Mouse (Mus musculus) heart, embryonic 10.5 days (tissue): Measurements from ENCODE around the gene Adamts7. TPM values are rescaled to one million over a fixed set of nuclear protein-coding genes. Genes with fewer than 3 reads are reported as not detected.
A peak's percentile ranks its signal among the peaks of the same experiment; 100 is the strongest.

ENCODE experiments used
- DNase-seq: peaks from one replicate; pipeline ENCODE4 v3.0.0-alpha.2; 2017; ENCODE audit warnings: low spot score
- H3K27ac ChIP-seq: fragments of 300-500 bp; sonication (generic); 2 replicates; pipeline ENCODE4 v1.5.1; 2016; ENCODE audit warnings: mild to moderate bottlenecking
- H3K27me3 ChIP-seq: fragments of 300-500 bp; sonication (generic); 2 replicates; pipeline ENCODE4 v1.6.1; 2016; ENCODE audit warnings: mild to moderate bottlenecking; ENCODE audit not compliant: poor library complexity, insufficient read depth, severe bottlenecking
- H3K36me3 ChIP-seq: fragments of 300-500 bp; sonication (generic); 2 replicates; pipeline ENCODE4 v1.6.1; 2016; ENCODE audit warnings: mild to moderate bottlenecking, moderate library complexity
- H3K4me1 ChIP-seq: fragments of 300-500 bp; sonication (generic); 2 replicates; pipeline ENCODE4 v1.6.1; 2016; ENCODE audit warnings: mild to moderate bottlenecking
- H3K4me3 ChIP-seq: fragments of 300-500 bp; sonication (generic); 2 replicates; pipeline ENCODE4 v1.5.1; 2016; ENCODE audit warnings: mild to moderate bottlenecking, moderate library complexity
- H3K9me3 ChIP-seq: fragments of 300-500 bp; sonication (generic); 2 replicates; pipeline ENCODE4 v1.6.1; 2016; ENCODE audit warnings: mild to moderate bottlenecking, moderate library complexity
- WGBS: fragments of 180-500 bp; shearing (Covaris S2); methylation state at CpG from one replicate; pipeline ENCODE4 v1.1.7; 2016; 5-methylcytosine and 5-hydroxymethylcytosine counted together
- polyA plus RNA-seq: library from polyadenylated mRNA; unstranded; fragments of >200 nt; fragmentation: Nextera tagmentation; extraction: Ambion mirVana; gene quantifications from 2 replicates; pipeline ENCODE4 v1.2.1, GENCODE M21; 2016

Gene Adamts7
- polyA plus RNA-seq, 1 experiment from 2014 or later: 7.0 TPM

- WGBS: 66% methylated on average over 5 of the region's 5 CpGs
- peaks cover 57% of the 10 kb centered on the region for H3K4me1 ChIP-seq
- no peak for DNase-seq
- H3K27ac ChIP-seq: peak overlapping the region; percentile 65; the same call in 1 of the 2 replicates
- H3K9me3 ChIP-seq: no peaks in the 10 kb centered on the region
- no peaks in the 10 kb centered on the region for H3K27me3 ChIP-seq
- H3K4me3 ChIP-seq: no peak overlapping the region
- H3K36me3 ChIP-seq: peaks cover 15% of the 10 kb centered on the region; the same call in 1 of the 2 replicates
Observed at GRCm38 (mm10) chr9:90189391-90189790, 26.5 kb downstream of the Adamts7 start.

- 0 out of 2 replicates have a peak, but pooled peaks cover 10% of the 10 kb centered on the region for H3K36me3 ChIP-seq
Observed at GRCm38 (mm10) chr9:90195000-90195399, 32.1 kb downstream of the Adamts7 start.

GRCm38 (mm10) chr9:90196262-90196661 lies 33.4 kb downstream of the Adamts7 start:
- 66% methylated on average over 7 of the region's 7 CpGs for WGBS
- no peak overlapping the region for H3K4me3 ChIP-seq
- no peak for DNase-seq
- H3K4me1 ChIP-seq: peaks cover 38% of the 10 kb centered on the region
- no peaks in the 10 kb centered on the region for H3K9me3 ChIP-seq
- H3K27ac ChIP-seq: no peak overlapping the region
- H3K36me3 ChIP-seq: 0 out of 2 replicates have a peak, but pooled peaks cover 15% of the 10 kb centered on the region
- no peaks in the 10 kb centered on the region for H3K27me3 ChIP-seq

More at GRCm38 (mm10) chr9:90195000-90195399, 32.1 kb downstream of the Adamts7 start:
- Histone ChIP-seq H3K4me1 (peaks cover 38% of the 10 kb centered on the region), H3K9me3 (no peaks in the 10 kb centered on the region), H3K27ac (no peak overlapping the region), H3K4me3 (no peak overlapping the region), H3K27me3 (no peaks in the 10 kb centered on the region)
- WGBS: 63% methylated on average over 10 of the region's 10 CpGs
- DNase-seq: no peak

GRCm38 (mm10) chr9:90197116-90197665 lies 34.3 kb downstream of the Adamts7 start:
- Histone ChIP-seq H3K4me1 (peaks cover 38% of the 10 kb centered on the region), H3K27me3 (no peaks in the 10 kb centered on the region), H3K36me3 (0 out of 2 replicates have a peak, but pooled peaks cover 12% of the 10 kb centered on the region), H3K4me3 (no peak overlapping the region), H3K9me3 (no peaks in the 10 kb centered on the region), H3K27ac (no peak overlapping the region)
- WGBS: 74% methylated on average over 7 of the region's 7 CpGs
- DNase-seq: no peak

- peak overlapping the region; percentile 79; the same call in 1 of the 2 replicates for H3K27ac ChIP-seq
Observed at GRCm38 (mm10) chr9:90197866-90198383, 35.1 kb downstream of the Adamts7 start.

GRCm38 (mm10) chr9:90198531-90199449 lies 35.9 kb downstream of the Adamts7 start:
- DNase-seq: no peak

More at GRCm38 (mm10) chr9:90197866-90198383, 35.1 kb downstream of the Adamts7 start:
- 0 out of 2 replicates have a peak, but pooled peaks cover 9% of the 10 kb centered on the region for H3K36me3 ChIP-seq
- no peak overlapping the region for H3K4me3 ChIP-seq
- no peaks in the 10 kb centered on the region for H3K9me3 ChIP-seq
- WGBS: 80% methylated on average over 7 of the region's 7 CpGs
- peaks cover 38% of the 10 kb centered on the region for H3K4me1 ChIP-seq
- no peak for DNase-seq
- H3K27me3 ChIP-seq: no peaks in the 10 kb centered on the region

GRCm38 (mm10) chr9:90199611-90200010 lies 36.7 kb downstream of the Adamts7 start:
- no peak overlapping the region for H3K27ac ChIP-seq
- H3K4me3 ChIP-seq: no peak overlapping the region
- H3K9me3 ChIP-seq: no peaks in the 10 kb centered on the region
- H3K36me3 ChIP-seq: peaks cover 23% of the 10 kb centered on the region
- no peaks in the 10 kb centered on the region for H3K27me3 ChIP-seq
- DNase-seq: no peak
- peaks cover 32% of the 10 kb centered on the region for H3K4me1 ChIP-seq
- WGBS: 93% methylated on average over 18 of the region's 18 CpGs

More at GRCm38 (mm10) chr9:90198531-90199449, 35.9 kb downstream of the Adamts7 start:
- H3K9me3 ChIP-seq: no peaks in the 10 kb centered on the region
- H3K27ac ChIP-seq: peak overlapping the region; percentile 79
- 32% methylated on average over 10 of the region's 10 CpGs for WGBS
- H3K27me3 ChIP-seq: no peaks in the 10 kb centered on the region
- H3K36me3 ChIP-seq: peaks cover 15% of the 10 kb centered on the region; the same call in 1 of the 2 replicates
- H3K4me1 ChIP-seq: peaks cover 31% of the 10 kb centered on the region
- no peak overlapping the region for H3K4me3 ChIP-seq

- Histone ChIP-seq H3K27me3 (no peaks in the 10 kb centered on the region), H3K4me1 (peaks cover 32% of the 10 kb centered on the region), H3K9me3 (no peaks in the 10 kb centered on the region), H3K27ac (no peak overlapping the region), H3K4me3 (no peak overlapping the region), H3K36me3 (peaks cover 30% of the 10 kb centered on the region)
- WGBS: 89% methylated on average over 4 of the region's 4 CpGs
- DNase-seq: no peak
Observed at GRCm38 (mm10) chr9:90200501-90200900, 37.6 kb downstream of the Adamts7 start.

GRCm38 (mm10) chr9:90201096-90201495 lies 38.2 kb downstream of the Adamts7 start:
- Histone ChIP-seq H3K27ac (no peak overlapping the region), H3K4me3 (no peak overlapping the region), H3K4me1 (peaks cover 31% of the 10 kb centered on the region), H3K9me3 (no peaks in the 10 kb centered on the region), H3K36me3 (peaks cover 30% of the 10 kb centered on the region), H3K27me3 (no peaks in the 10 kb centered on the region)
- no peak for DNase-seq
- WGBS: 94% methylated on average over 7 of the region's 7 CpGs

- WGBS: 64% methylated on average over 4 of the region's 4 CpGs
Observed at GRCm38 (mm10) chr9:90201541-90201940, 38.7 kb downstream of the Adamts7 start.

GRCm38 (mm10) chr9:90203233-90203632 lies 40.4 kb downstream of the Adamts7 start:
- no peaks in the 10 kb centered on the region for H3K27me3 ChIP-seq
- H3K4me1 ChIP-seq: peaks cover 19% of the 10 kb centered on the region
- WGBS: 80% methylated on average over 5 of the region's 5 CpGs
- peaks cover 33% of the 10 kb centered on the region for H3K36me3 ChIP-seq
- no peak overlapping the region for H3K4me3 ChIP-seq
- no peaks in the 10 kb centered on the region for H3K9me3 ChIP-seq
- no peak overlapping the region for H3K27ac ChIP-seq
- no peak for DNase-seq

More at GRCm38 (mm10) chr9:90201541-90201940, 38.7 kb downstream of the Adamts7 start:
- Histone ChIP-seq H3K27me3 (no peaks in the 10 kb centered on the region), H3K27ac (no peak overlapping the region), H3K36me3 (peaks cover 30% of the 10 kb centered on the region), H3K4me3 (no peak overlapping the region), H3K4me1 (peaks cover 28% of the 10 kb centered on the region), H3K9me3 (no peaks in the 10 kb centered on the region)
- no peak for DNase-seq

GRCm38 (mm10) chr9:90204396-90204915 lies 41.6 kb downstream of the Adamts7 start:
- WGBS: 60% methylated on average over 8 of the region's 8 CpGs
- DNase-seq: no peak
- no peaks in the 10 kb centered on the region for H3K27me3 ChIP-seq
- no peak overlapping the region for H3K27ac ChIP-seq
- no peaks in the 10 kb centered on the region for H3K9me3 ChIP-seq
- no peak overlapping the region for H3K4me3 ChIP-seq
- H3K36me3 ChIP-seq: peaks cover 36% of the 10 kb centered on the region
- H3K4me1 ChIP-seq: peaks cover 7% of the 10 kb centered on the region; the same call in 1 of the 2 replicates
